Mouse (Mus musculus) frontal cortex, adult (tissue): ENCODE measurements around the gene Ipo8.

Experiments used
- ATAC-seq: cut with Nextera tagmentation; 2 replicates; pipeline ENCODE4 v1.9.2; 2017; ENCODE audit warnings: mild to moderate bottlenecking, moderate library complexity, mixed read lengths; ENCODE audit not compliant: low TSS enrichment

Ipo8 gene

DNA sequence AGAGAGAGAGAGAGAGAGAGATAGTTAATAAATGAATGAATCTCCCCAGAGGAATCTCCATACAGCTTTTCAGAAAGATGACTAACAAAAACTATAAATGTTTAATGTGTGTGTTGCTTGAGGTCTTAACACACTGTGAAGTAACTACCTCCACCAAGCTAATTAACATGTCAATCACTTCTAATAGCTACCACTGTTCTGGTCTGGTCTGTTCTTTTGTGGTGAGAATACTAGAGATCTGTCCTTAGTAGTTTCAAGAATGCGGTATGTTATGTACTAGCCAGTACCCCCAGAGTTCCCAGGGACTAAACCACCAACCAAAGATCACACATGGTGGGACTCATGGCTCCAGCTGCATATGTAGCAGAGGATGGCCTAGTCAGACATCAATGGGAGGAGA lies 74.7 kb downstream of the Ipo8 start:
- no peak for ATAC-seq

DNA sequence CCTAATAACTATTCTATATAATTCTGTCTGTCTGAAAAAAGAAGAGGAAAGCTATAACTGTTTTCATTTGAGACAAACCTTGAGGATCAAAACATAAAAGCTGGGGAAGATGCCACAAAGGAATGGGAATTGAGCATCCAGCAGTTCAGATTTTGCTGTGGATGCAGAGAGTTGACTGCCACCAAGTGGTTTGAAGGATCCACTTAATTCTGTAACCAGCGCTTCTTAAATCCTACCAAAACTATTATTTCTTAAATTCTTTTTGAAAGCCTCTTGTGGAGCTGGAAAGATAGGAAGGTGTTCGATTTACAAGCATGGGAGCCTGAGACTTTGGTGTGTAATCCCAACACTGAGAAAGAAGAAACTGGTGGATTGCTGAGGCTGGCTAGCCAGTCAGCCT lies 79.9 kb downstream of the Ipo8 start:
- ATAC-seq, result peak; percentile 95

DNA sequence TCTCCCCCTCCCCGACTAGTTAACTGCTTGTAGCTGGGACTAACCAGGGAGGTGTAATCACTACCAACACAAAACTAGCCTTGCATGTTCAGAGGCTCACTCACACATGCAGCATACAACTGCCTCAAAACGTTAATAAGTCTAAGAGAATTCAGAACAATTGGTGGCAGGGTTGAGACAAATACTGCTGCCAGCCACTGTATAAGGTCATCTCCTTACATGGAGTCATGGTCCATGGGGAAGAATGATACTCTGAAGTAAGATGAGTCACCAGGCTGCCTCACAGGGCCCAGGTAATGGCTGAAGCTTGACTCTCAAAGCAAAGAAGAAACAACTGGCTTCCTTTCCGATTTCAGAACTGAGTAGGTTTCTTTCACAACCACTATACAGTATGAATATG lies 81.1 kb downstream of the Ipo8 start:
- no peak for ATAC-seq

DNA sequence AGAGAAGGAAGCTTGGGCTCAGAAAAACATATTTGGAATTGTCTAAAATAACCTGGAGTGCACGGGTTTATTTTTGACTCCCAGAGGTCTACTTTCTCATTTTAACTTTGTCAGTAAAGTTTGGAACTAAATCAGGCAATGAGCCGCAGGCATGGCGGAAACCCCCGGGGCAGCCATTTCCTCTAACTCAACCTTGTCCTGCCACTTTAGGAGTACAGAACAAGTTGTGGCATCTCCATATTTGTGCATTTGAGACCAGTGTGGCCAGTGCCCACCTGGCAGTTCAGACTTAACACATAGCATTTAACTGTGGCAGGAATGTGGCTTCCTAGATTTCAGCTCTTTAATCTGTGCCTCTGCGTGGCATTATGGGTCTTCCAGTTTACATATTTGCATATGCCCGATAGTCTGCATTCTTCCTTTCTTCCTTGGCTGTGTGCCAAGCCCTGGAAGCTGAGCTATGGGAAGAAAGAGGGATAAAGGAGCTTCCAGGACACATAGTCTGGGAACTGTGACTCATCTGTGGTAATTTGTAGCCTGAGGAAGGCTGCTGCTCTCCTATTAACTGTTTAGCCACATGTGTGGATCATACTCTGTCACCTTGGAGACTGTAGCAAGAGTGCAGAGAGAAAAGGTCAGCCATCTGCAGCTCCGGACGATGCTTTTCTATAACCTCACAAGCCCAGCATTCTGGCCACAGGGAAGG lies 90.6 kb downstream of the Ipo8 start:
- peak; percentile 47; the same call in 1 of the 2 replicates for ATAC-seq

DNA sequence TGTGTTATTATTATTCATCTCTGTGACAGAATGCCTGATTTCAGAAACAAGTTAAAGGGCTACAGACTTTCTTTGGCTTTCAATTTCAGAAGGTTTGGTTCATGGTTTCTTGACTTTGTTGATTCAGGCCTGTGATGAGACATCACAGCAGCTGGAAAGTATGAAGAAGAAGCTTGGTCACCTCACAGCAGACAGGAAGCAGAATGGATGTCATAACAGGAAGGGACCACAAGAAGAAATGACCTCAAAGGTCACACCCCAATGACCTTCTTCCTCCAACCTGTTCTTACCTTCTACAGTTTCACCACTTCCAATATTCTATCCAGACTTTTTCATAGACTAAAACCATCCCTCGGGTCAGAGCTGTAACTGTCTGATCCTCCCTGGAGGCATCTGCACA lies 94.9 kb downstream of the Ipo8 start:
- ATAC-seq, result no peak

DNA sequence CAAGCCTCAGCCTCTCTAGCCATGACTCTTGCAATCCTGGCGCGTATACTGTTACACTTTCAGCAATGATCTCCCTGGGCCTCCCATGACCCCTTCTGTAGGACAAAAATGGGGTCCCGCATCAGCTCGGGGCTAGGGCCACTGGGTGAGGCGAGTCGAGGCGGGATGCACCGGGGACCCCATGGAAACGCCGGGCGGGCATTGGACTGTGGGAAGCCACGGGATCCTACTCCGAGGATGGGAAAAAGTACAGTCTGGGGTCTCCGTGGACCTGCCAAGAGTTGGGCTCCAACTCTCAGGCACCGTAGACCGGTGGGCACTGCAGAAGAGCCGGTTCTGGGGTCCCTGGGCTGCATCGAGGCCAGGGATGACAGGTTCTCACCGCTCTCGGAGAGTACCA lies 97.3 kb downstream of the Ipo8 start:
- ATAC-seq, result no peak

DNA sequence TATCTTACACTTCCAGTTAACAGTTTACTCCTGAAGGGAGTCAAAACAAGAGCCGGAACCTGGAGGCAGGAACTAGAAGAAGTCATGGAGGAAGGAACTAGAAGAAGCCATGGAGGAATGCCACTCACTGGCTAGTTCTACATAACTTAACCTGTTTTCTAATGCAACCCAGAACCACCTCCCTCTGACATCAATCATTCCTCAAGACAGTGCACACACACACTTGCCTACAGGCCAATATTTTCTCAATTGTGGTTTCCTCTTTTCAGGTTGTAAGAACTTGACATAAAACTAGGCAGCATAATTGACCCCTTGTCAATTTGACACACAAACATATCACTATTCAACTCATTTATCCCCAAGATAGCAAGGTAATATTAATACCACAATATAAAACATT lies 98.3 kb downstream of the Ipo8 start:
- no peak for ATAC-seq

- peak; percentile 94 for ATAC-seq
Measured at GRCm38 (mm10) chr6:148728571-148728970, 102.7 kb downstream of the Ipo8 start.

- ATAC-seq, result peak; percentile 72
Measured at GRCm38 (mm10) chr6:148727871-148728524, 103.3 kb downstream of the Ipo8 start.

GRCm38 (mm10) chr6:148724453-148724852 lies 106.8 kb downstream of the Ipo8 start:
- no peak for ATAC-seq
